Mouse (Mus musculus): ENCODE measurements around the gene Chchd6. TPM values are rescaled to one million over a fixed set of nuclear protein-coding genes. Genes with fewer than 3 reads are reported as not detected.
A peak's percentile ranks its signal among the peaks of the same experiment; 100 is the strongest.

Gene Chchd6
- 1 to 10 TPM; 2.3 to 2.6 TPM for total RNA-seq (2021)
- long read RNA-seq, experiment 1, transcript Chchd6-201 (8 exons, 1,121 nt) = major isoform, 6 of 7 reads
- long read RNA-seq, experiment 1, partial matches to known transcripts = 0 of 7 reads
- long read RNA-seq, experiment 1, other reads (novel, unspliced or antisense) = 1 of 7 reads
- long read RNA-seq, experiment 2, transcript Chchd6-201 (8 exons, 1,121 nt) = major isoform, 6 of 8 reads
- long read RNA-seq, experiment 2, partial matches to known transcripts = 0 of 8 reads
- long read RNA-seq, experiment 2, other reads (novel, unspliced or antisense) = 2 of 8 reads

- DNase-seq = peak; percentile 92
- intact Hi-C loops (cut with DNase I) = no loop called here
These were observed at the start of gene Chchd6 for GRCm38 (mm10) chr6:89595018-89595776. TSS of gene Chchd6 (minus strand) at chr6:89595652.

- peak; percentile 86 for DNase-seq
- intact Hi-C loops (cut with DNase I) = no loop called here
These were observed 49.0 kb upstream of the Chchd6 start for GRCm38 (mm10) chr6:89644271-89645075.

- peak; percentile 90 to 94 for DNase-seq
- intact Hi-C loops (cut with DNase I) = no loop called here
These were observed 48.4 kb upstream of the Chchd6 start, which contains the start of gene Txnrd3 for GRCm38 (mm10) chr6:89643798-89644270. TSS of gene Txnrd3 (plus strand) at chr6:89643988.

GRCm38 (mm10) chr6:89639025-89639424 is 43.6 kb upstream of the Chchd6 start:
- intact Hi-C loops (cut with DNase I) = no loop called here
- DNase-seq = no peak

- DNase-seq = no peak
- intact Hi-C loops (cut with DNase I) = no loop called here
These were observed 42.5 kb upstream of the Chchd6 start for GRCm38 (mm10) chr6:89637977-89638376.

GRCm38 (mm10) chr6:89634400-89634799 is 38.9 kb upstream of the Chchd6 start:
- intact Hi-C loops (cut with DNase I) = loop anchor here (5.0 kb wide), 1 partner anchor 272 kb away; the partner anchor contains the start of gene Plxna1
- DNase-seq = peak in 1 of 2 experiments; percentile 21

- intact Hi-C loops (cut with DNase I) = loop anchor here (5.0 kb wide), 1 partner anchor 271 kb away; the partner anchor contains the start of gene Plxna1
- DNase-seq = no peak
These were observed 37.7 kb upstream of the Chchd6 start for GRCm38 (mm10) chr6:89633115-89633514.

GRCm38 (mm10) chr6:89631809-89632562 is 36.5 kb upstream of the Chchd6 start:
- intact Hi-C loops (cut with DNase I) = loop anchor here (2.0 to 5.0 kb wide), 2 partner anchors 270 to 705 kb away; partner anchors contain the start of gene Plxna1
- peak; percentile 50 to 63 for DNase-seq

GRCm38 (mm10) chr6:89628045-89628785 is 32.8 kb upstream of the Chchd6 start:
- no peak for DNase-seq
- intact Hi-C loops (cut with DNase I) = no loop called here

GRCm38 (mm10) chr6:89622647-89623046 is 27.2 kb upstream of the Chchd6 start:
- intact Hi-C loops (cut with DNase I) = no loop called here
- DNase-seq = no peak

GRCm38 (mm10) chr6:89615373-89615755 is 19.9 kb upstream of the Chchd6 start:
- DNase-seq = no peak
- intact Hi-C loops (cut with DNase I) = no loop called here

GRCm38 (mm10) chr6:89614596-89615372 is 19.3 kb upstream of the Chchd6 start:
- intact Hi-C loops (cut with DNase I) = no loop called here
- no peak for DNase-seq

- intact Hi-C loops (cut with DNase I) = no loop called here
- no peak for DNase-seq
These were observed 18.6 kb upstream of the Chchd6 start for GRCm38 (mm10) chr6:89614107-89614471.

- no peak for DNase-seq
- intact Hi-C loops (cut with DNase I) = no loop called here
These were observed 18.1 kb upstream of the Chchd6 start for GRCm38 (mm10) chr6:89613336-89614106.

- intact Hi-C loops (cut with DNase I) = no loop called here
- no peak for DNase-seq
These were observed 12.5 kb upstream of the Chchd6 start for GRCm38 (mm10) chr6:89607999-89608398.

- intact Hi-C loops (cut with DNase I) = no loop called here
- DNase-seq = no peak
These were observed 10.6 kb upstream of the Chchd6 start for GRCm38 (mm10) chr6:89606096-89606495.

GRCm38 (mm10) chr6:89596510-89596909 is 1.1 kb upstream of the Chchd6 start:
- no peak for DNase-seq
- intact Hi-C loops (cut with DNase I) = no loop called here

GRCm38 (mm10) chr6:89595777-89596146 is 310 bp upstream of the Chchd6 start:
- intact Hi-C loops (cut with DNase I) = no loop called here
- no peak for DNase-seq

Data from gastrocnemius, postnatal 36 days (tissue).